Mouse (Mus musculus) adrenal gland, adult 8-10 months (tissue): ENCODE measurements around the gene Ifit3b. TPM values are rescaled to one million over a fixed set of nuclear protein-coding genes. Genes with fewer than 3 reads are reported as not detected.

Experiments
- total RNA-seq, 4 experiments: library from RNA; stranded (reverse); gene quantifications; 2 replicates each; pipeline ENCODE4 v1.2.4; 2022

Ifit3b gene
- total RNA-seq, 4 experiments from 2014 or later = 2.6 to 7.4 (median 5.4) TPM

Other genes starting within 250 kb of the Ifit3b start
- 1 to 10 TPM in 3 of 4 experiments, under 1 TPM in 1; 0.64 to 3.4 (median 1.8) TPM for gene Ch25h, start 132.8 kb upstream of the Ifit3b start, total RNA-seq
- gene Lipa, start 80.5 kb upstream of the Ifit3b start, total RNA-seq = 100 to 1,000 TPM; 101 to 277 (median 170) TPM
- 1 to 10 TPM; 3.7 to 6.2 (median 4.7) TPM for gene Ifit2, start 57.3 kb upstream of the Ifit3b start, total RNA-seq
- 10 to 100 TPM in 2 of 4 experiments, 1 to 10 TPM in 2; 7.0 to 15.3 (median 9.9) TPM for gene Ifit3, start 24.4 kb upstream of the Ifit3b start, total RNA-seq
- gene Ifit1bl1, start 6.0 kb upstream of the Ifit3b start, total RNA-seq = 1 to 10 TPM in 2 of 4 experiments, under 1 TPM in 2; 0.98 to 1.2 (median 1.0) TPM
- gene Ifit1bl2, start 32.8 kb downstream of the Ifit3b start, total RNA-seq = under 1 TPM; 0.14 to 0.34 (median 0.25) TPM
- 1 to 10 TPM; 4.8 to 9.4 (median 6.0) TPM for gene Ifit1, start 32.9 kb downstream of the Ifit3b start, total RNA-seq
- 1 to 10 TPM in 2 of 4 experiments, under 1 TPM in 2; 0.32 to 2.4 (median 0.88) TPM for gene Slc16a12, start 139.3 kb downstream of the Ifit3b start, total RNA-seq